In the genomic region with DNA sequence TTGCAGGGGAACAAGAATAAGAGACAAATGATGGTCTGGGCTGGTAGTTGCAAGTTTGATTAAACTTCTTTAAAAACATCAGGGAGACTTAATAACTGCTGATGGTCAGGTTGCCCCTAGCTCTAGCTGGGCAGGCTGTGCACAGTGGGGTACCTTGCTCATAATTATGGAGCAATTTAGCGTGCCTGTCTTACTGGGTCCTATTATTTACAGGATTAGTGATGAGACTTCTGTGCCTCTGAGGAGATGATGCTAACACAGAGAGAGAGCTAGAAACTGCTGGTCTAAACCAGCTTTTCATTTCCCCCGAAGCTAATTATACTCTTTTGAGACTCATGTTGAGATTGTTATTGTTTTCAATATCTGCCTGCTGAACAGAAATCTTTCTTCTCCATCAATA, we compare ENCODE assay signal across 16 mouse cellular contexts.
"Had no signal": no experiment of that assay in that cellular context is flagged by ENCODE, and none has a peak within 500 bp of the region (broad histone marks: within the 10 kb centered on the region; RNA-seq: fewer than 3 reads in every experiment).

No protein-coding gene starts in this region.

- H3K36me3 ChIP-seq: midbrain, embryonic 10.5 days; midbrain, embryonic 12.5 days had no signal

- DNase-seq: lung, adult 18-20 months; lung, embryonic 14.5 days; lung, postnatal 10 days; lung, postnatal 4 days; midbrain, embryonic 14.5 days; right cerebral cortex, adult 18-20 months; right cerebral cortex, postnatal 25 days; right cerebral cortex, postnatal 4 days; spleen, adult 18-20 months; thymus, adult 18-20 months; thymus, postnatal 14 days; thymus, postnatal 36 days had no signal

- H3K9ac ChIP-seq: liver, embryonic 14.5 days; lung, embryonic 14.5 days; midbrain, embryonic 12.5 days had no signal

- H3K9me3 ChIP-seq: midbrain, embryonic 10.5 days; midbrain, embryonic 12.5 days had no signal

- H3K27ac ChIP-seq: liver, embryonic 14.5 days; midbrain, embryonic 10.5 days; midbrain, embryonic 12.5 days had no signal

- H3K4me2 ChIP-seq: liver, embryonic 11.5 days; lung, embryonic 14.5 days; midbrain, embryonic 12.5 days had no signal

- H3K4me3 ChIP-seq: midbrain, embryonic 10.5 days; midbrain, embryonic 12.5 days had no signal

- H3K4me1 ChIP-seq: midbrain, embryonic 12.5 days had no signal

- H3K27me3 ChIP-seq: midbrain, embryonic 12.5 days had no signal
